Mouse (Mus musculus) limb, embryonic 15.5 days (tissue): Measurements from ENCODE around the gene Itgb6. TPM values are rescaled to one million over a fixed set of nuclear protein-coding genes. Genes with fewer than 3 reads are reported as not detected.

ENCODE experiments used
- ATAC-seq: fragments of 200-750 bp; cut with Nextera tagmentation; 2 replicates; pipeline ENCODE4 v1.8.0; 2017; ENCODE audit warnings: low read depth, moderate TSS enrichment; ENCODE audit not compliant: insufficient number of reproducible peaks, low FRiP score, low TSS enrichment
- H3K27ac ChIP-seq: fragments of 300-500 bp; sonication (generic); 2 replicates; pipeline ENCODE4 v1.5.1; 2015; ENCODE audit warnings: moderate library complexity, mild to moderate bottlenecking, inconsistent platforms
- H3K27me3 ChIP-seq: fragments of 300-500 bp; sonication (generic); 2 replicates; pipeline ENCODE4 v1.6.1; 2015; ENCODE audit warnings: inconsistent platforms
- H3K36me3 ChIP-seq: fragments of 300-500 bp; sonication (generic); 2 replicates; pipeline ENCODE4 v1.6.1; 2015; ENCODE audit warnings: inconsistent platforms
- H3K4me1 ChIP-seq: fragments of 300-500 bp; sonication (generic); 2 replicates; pipeline ENCODE4 v1.6.1; 2015; ENCODE audit warnings: inconsistent platforms
- H3K4me2 ChIP-seq: fragments of 300-500 bp; sonication (generic); 2 replicates; pipeline ENCODE4 v1.6.1; 2015; ENCODE audit warnings: mild to moderate bottlenecking, inconsistent platforms
- H3K4me3 ChIP-seq: fragments of 300-500 bp; sonication (generic); 2 replicates; pipeline ENCODE4 v1.5.1; 2015; ENCODE audit warnings: mild to moderate bottlenecking, inconsistent platforms
- H3K9ac ChIP-seq: fragments of 300-500 bp; sonication (generic); 2 replicates; pipeline ENCODE4 v1.6.1; 2015; ENCODE audit warnings: inconsistent platforms
- H3K9me3 ChIP-seq: fragments of 300-500 bp; sonication (generic); 2 replicates; pipeline ENCODE4 v1.6.1; 2016; ENCODE audit warnings: inconsistent platforms
- WGBS: fragments of 180-500 bp; shearing (Covaris S2); methylation state at CpG from one replicate; pipeline ENCODE4 v1.1.7; 2015; 5-methylcytosine and 5-hydroxymethylcytosine counted together
- polyA plus RNA-seq: library from polyadenylated mRNA; unstranded; fragments of >200 nt; fragmentation: Nextera tagmentation; extraction: Ambion mirVana; gene quantifications from 2 replicates; pipeline ENCODE4 v1.2.1, GENCODE M21; 2015

Gene Itgb6
- polyA plus RNA-seq, 1 experiment from 2014 or later, result 3.7 TPM

GRCm38 (mm10) chr2:60712483-60712882, 10.0 kb downstream of the Itgb6 start:
- H3K27me3 ChIP-seq, result no peaks in the 10 kb centered on the region
- H3K4me1 ChIP-seq, result peaks cover 15% of the 10 kb centered on the region
- H3K27ac ChIP-seq, result no peak overlapping the region
- WGBS, result 63% methylated on average over 6 of the region's 6 CpGs
- ATAC-seq, result no peak
- H3K4me2 ChIP-seq, result no peak overlapping the region
- H3K9ac ChIP-seq, result no peak overlapping the region
- H3K4me3 ChIP-seq, result no peak overlapping the region
- no peaks in the 10 kb centered on the region for H3K36me3 ChIP-seq
- H3K9me3 ChIP-seq, result no peaks in the 10 kb centered on the region

GRCm38 (mm10) chr2:60711098-60711880, 11.2 kb downstream of the Itgb6 start:
- Histone ChIP-seq H3K4me3 (no peak overlapping the region), H3K27ac (no peak overlapping the region), H3K9me3 (no peaks in the 10 kb centered on the region), H3K27me3 (no peaks in the 10 kb centered on the region), H3K9ac (no peak overlapping the region), H3K4me2 (no peak overlapping the region), H3K36me3 (no peaks in the 10 kb centered on the region), H3K4me1 (peaks cover 15% of the 10 kb centered on the region)
- no peak for ATAC-seq
- WGBS, result 79% methylated on average over 7 of the region's 7 CpGs

GRCm38 (mm10) chr2:60710317-60710716, 12.1 kb downstream of the Itgb6 start:
- no peak for ATAC-seq
- 74% methylated on average over 4 of the region's 4 CpGs for WGBS
- Histone ChIP-seq H3K4me1 (peaks cover 11% of the 10 kb centered on the region), H3K4me3 (no peak overlapping the region), H3K9me3 (no peaks in the 10 kb centered on the region), H3K27me3 (no peaks in the 10 kb centered on the region), H3K9ac (no peak overlapping the region), H3K36me3 (no peaks in the 10 kb centered on the region), H3K27ac (no peak overlapping the region), H3K4me2 (no peak overlapping the region)

GRCm38 (mm10) chr2:60708671-60709070, 13.8 kb downstream of the Itgb6 start:
- Histone ChIP-seq H3K9me3 (no peaks in the 10 kb centered on the region), H3K4me3 (no peak overlapping the region), H3K4me2 (no peak overlapping the region), H3K27me3 (no peaks in the 10 kb centered on the region), H3K9ac (no peak overlapping the region), H3K27ac (no peak overlapping the region), H3K36me3 (no peaks in the 10 kb centered on the region), H3K4me1 (no peaks in the 10 kb centered on the region)
- 52% methylated on average over 3 of the region's 3 CpGs for WGBS
- no peak for ATAC-seq

- Histone ChIP-seq H3K4me3 (no peak overlapping the region), H3K36me3 (no peaks in the 10 kb centered on the region), H3K4me2 (no peak overlapping the region), H3K27ac (no peak overlapping the region), H3K9ac (no peak overlapping the region), H3K9me3 (no peaks in the 10 kb centered on the region), H3K4me1 (no peaks in the 10 kb centered on the region), H3K27me3 (no peaks in the 10 kb centered on the region)
- ATAC-seq, result no peak
- WGBS, result 67% methylated on average over 3 of the region's 3 CpGs
Observed at GRCm38 (mm10) chr2:60706866-60707265, 15.6 kb downstream of the Itgb6 start.

- WGBS, result 93% methylated on average over 8 of the region's 8 CpGs
- Histone ChIP-seq H3K9me3 (no peaks in the 10 kb centered on the region), H3K27me3 (no peaks in the 10 kb centered on the region), H3K27ac (no peak overlapping the region), H3K36me3 (no peaks in the 10 kb centered on the region), H3K4me3 (no peak overlapping the region), H3K4me2 (no peak overlapping the region), H3K4me1 (no peaks in the 10 kb centered on the region), H3K9ac (no peak overlapping the region)
- ATAC-seq, result no peak
Observed at GRCm38 (mm10) chr2:60705426-60705825, 17.0 kb downstream of the Itgb6 start.

GRCm38 (mm10) chr2:60703315-60703714, 19.1 kb downstream of the Itgb6 start:
- H3K4me3 ChIP-seq, result no peak overlapping the region
- no peak overlapping the region for H3K27ac ChIP-seq
- WGBS, result 54% methylated on average over 4 of the region's 4 CpGs

GRCm38 (mm10) chr2:60700956-60701355, 21.5 kb downstream of the Itgb6 start:
- H3K9me3 ChIP-seq, result no peaks in the 10 kb centered on the region

More at GRCm38 (mm10) chr2:60703315-60703714, 19.1 kb downstream of the Itgb6 start:
- no peak overlapping the region for H3K9ac ChIP-seq
- H3K4me2 ChIP-seq, result no peak overlapping the region
- no peaks in the 10 kb centered on the region for H3K27me3 ChIP-seq
- no peaks in the 10 kb centered on the region for H3K36me3 ChIP-seq
- peaks cover 1% of the 10 kb centered on the region; the same call in 1 of the 2 replicates for H3K4me1 ChIP-seq
- H3K9me3 ChIP-seq, result no peaks in the 10 kb centered on the region
- ATAC-seq, result no peak

GRCm38 (mm10) chr2:60700013-60700412, 22.4 kb downstream of the Itgb6 start:
- Histone ChIP-seq H3K27me3 (no peaks in the 10 kb centered on the region), H3K36me3 (no peaks in the 10 kb centered on the region), H3K9me3 (no peaks in the 10 kb centered on the region), H3K4me3 (no peak overlapping the region), H3K27ac (no peak overlapping the region), H3K9ac (no peak overlapping the region), H3K4me1 (peaks cover 18% of the 10 kb centered on the region), H3K4me2 (no peak overlapping the region)
- ATAC-seq, result no peak
- 72% methylated on average over 3 of the region's 3 CpGs for WGBS

More at GRCm38 (mm10) chr2:60700956-60701355, 21.5 kb downstream of the Itgb6 start:
- Histone ChIP-seq H3K4me3 (no peak overlapping the region), H3K4me2 (no peak overlapping the region), H3K36me3 (no peaks in the 10 kb centered on the region), H3K27ac (no peak overlapping the region), H3K9ac (no peak overlapping the region), H3K27me3 (no peaks in the 10 kb centered on the region), H3K4me1 (peaks cover 18% of the 10 kb centered on the region)
- ATAC-seq, result no peak
- WGBS, result 81% methylated on average over 4 of the region's 4 CpGs

- H3K27ac ChIP-seq, result no peak overlapping the region
- H3K4me1 ChIP-seq, result peaks cover 18% of the 10 kb centered on the region
- H3K27me3 ChIP-seq, result no peaks in the 10 kb centered on the region
- WGBS, result 83% methylated on average over 3 of the region's 3 CpGs
- no peak for ATAC-seq
- no peaks in the 10 kb centered on the region for H3K9me3 ChIP-seq
- H3K36me3 ChIP-seq, result no peaks in the 10 kb centered on the region
- H3K9ac ChIP-seq, result no peak overlapping the region
- H3K4me2 ChIP-seq, result no peak overlapping the region
- no peak overlapping the region for H3K4me3 ChIP-seq
Observed at GRCm38 (mm10) chr2:60699591-60699990, 22.9 kb downstream of the Itgb6 start.

GRCm38 (mm10) chr2:60698155-60698554, 24.3 kb downstream of the Itgb6 start:
- no peak overlapping the region for H3K4me3 ChIP-seq
- H3K36me3 ChIP-seq, result no peaks in the 10 kb centered on the region
- H3K27me3 ChIP-seq, result no peaks in the 10 kb centered on the region
- H3K27ac ChIP-seq, result peak overlapping the region; percentile 30; the same call in 1 of the 2 replicates
- no peaks in the 10 kb centered on the region for H3K9me3 ChIP-seq
- ATAC-seq, result 0 out of 2 replicates have a peak, but pooled peaks have one; percentile 28
- 52% methylated on average over 1 of the region's 1 CpGs for WGBS
- H3K4me1 ChIP-seq, result peaks cover 18% of the 10 kb centered on the region
- H3K4me2 ChIP-seq, result no peak overlapping the region
- no peak overlapping the region for H3K9ac ChIP-seq

- Histone ChIP-seq H3K9ac (no peak overlapping the region), H3K4me1 (peaks cover 18% of the 10 kb centered on the region), H3K27ac (peak overlapping the region; percentile 30; the same call in 1 of the 2 replicates), H3K9me3 (no peaks in the 10 kb centered on the region), H3K4me3 (no peak overlapping the region), H3K36me3 (no peaks in the 10 kb centered on the region), H3K27me3 (no peaks in the 10 kb centered on the region), H3K4me2 (no peak overlapping the region)
- WGBS, result 37% methylated on average over 7 of the region's 7 CpGs
- ATAC-seq, result no peak
Observed at GRCm38 (mm10) chr2:60697530-60697929, 24.9 kb downstream of the Itgb6 start.
